Mouse (Mus musculus): ENCODE measurements at regions not wholly inside any gene's neighbourhood (a gene's known extent, or its start where the extent isn't known, plus 50 kb on each side); places are given as distances from the start of the nearest gene placed in this dataset.

GRCm38 (mm10) chr8:89134058-89134457 lies 90.1 kb upstream of the Sall1 start:
- H3K9me3 ChIP-seq (ENCODE audit: control insufficient read depth, low read length) = no peaks in the 10 kb centered on the region
- H3K27ac ChIP-seq (ENCODE audit: low read length) = no peak overlapping the region
- H3K9ac ChIP-seq (ENCODE audit: low read depth, low read length) = no peak overlapping the region
- no peak for ATAC-seq
- no peaks in the 10 kb centered on the region for H3K27me3 ChIP-seq (replicated peaks; ENCODE audit: control insufficient read depth, insufficient read depth, low read length)
- no peaks in the 10 kb centered on the region; the same call in 1 of the 2 replicates for H3K4me1 ChIP-seq (ENCODE audit: control insufficient read depth, insufficient read depth, low read length)
- no peak overlapping the region for H3K4me3 ChIP-seq (ENCODE audit: low read length)
- H3K36me3 ChIP-seq (ENCODE audit: control insufficient read depth, insufficient read depth, low read length) = no peaks in the 10 kb centered on the region
- H3K4me2 ChIP-seq (ENCODE audit: low read depth, low read length) = no peak overlapping the region
- WGBS = 46% methylated on average over 5 of the region's 5 CpGs

GRCm38 (mm10) chr8:89121051-89121450 lies 77.1 kb upstream of the Sall1 start:
- Histone ChIP-seq H3K27me3 (replicated peaks; ENCODE audit: control insufficient read depth, insufficient read depth, low read length) (no peaks in the 10 kb centered on the region), H3K4me3 (ENCODE audit: low read length) (no peak overlapping the region), H3K36me3 (ENCODE audit: control insufficient read depth, insufficient read depth, low read length) (no peaks in the 10 kb centered on the region), H3K4me1 (ENCODE audit: control insufficient read depth, insufficient read depth, low read length) (no peaks in the 10 kb centered on the region), H3K9me3 (ENCODE audit: control insufficient read depth, low read length) (no peaks in the 10 kb centered on the region), H3K9ac (ENCODE audit: low read depth, low read length) (no peak overlapping the region), H3K4me2 (ENCODE audit: low read depth, low read length) (no peak overlapping the region), H3K27ac (ENCODE audit: low read length) (no peak overlapping the region)
- no peak for ATAC-seq
- WGBS = 63% methylated on average over 6 of the region's 6 CpGs

GRCm38 (mm10) chr8:89107895-89108660 lies 64.1 kb upstream of the Sall1 start:
- no peak overlapping the region for H3K4me3 ChIP-seq (ENCODE audit: low read length)
- H3K4me2 ChIP-seq (ENCODE audit: low read depth, low read length) = no peak overlapping the region
- no peaks in the 10 kb centered on the region for H3K9me3 ChIP-seq (ENCODE audit: control insufficient read depth, low read length)
- no peaks in the 10 kb centered on the region for H3K4me1 ChIP-seq (ENCODE audit: control insufficient read depth, insufficient read depth, low read length)
- H3K27ac ChIP-seq (ENCODE audit: low read length) = no peak overlapping the region
- 63% methylated on average over 15 of the region's 15 CpGs for WGBS
- no peaks in the 10 kb centered on the region for H3K36me3 ChIP-seq (ENCODE audit: control insufficient read depth, insufficient read depth, low read length)
- H3K27me3 ChIP-seq (replicated peaks; ENCODE audit: control insufficient read depth, insufficient read depth, low read length) = no peaks in the 10 kb centered on the region
- ATAC-seq = no peak
- H3K9ac ChIP-seq (ENCODE audit: low read depth, low read length) = no peak overlapping the region

GRCm38 (mm10) chr8:89106346-89106745 lies 62.4 kb upstream of the Sall1 start:
- no peak overlapping the region for H3K4me3 ChIP-seq (ENCODE audit: low read length)
- WGBS = 77% methylated on average over 4 of the region's 4 CpGs
- no peak for ATAC-seq
- no peaks in the 10 kb centered on the region for H3K9me3 ChIP-seq (ENCODE audit: control insufficient read depth, low read length)
- H3K27me3 ChIP-seq (replicated peaks; ENCODE audit: control insufficient read depth, insufficient read depth, low read length) = no peaks in the 10 kb centered on the region
- H3K4me1 ChIP-seq (ENCODE audit: control insufficient read depth, insufficient read depth, low read length) = no peaks in the 10 kb centered on the region
- no peaks in the 10 kb centered on the region for H3K36me3 ChIP-seq (ENCODE audit: control insufficient read depth, insufficient read depth, low read length)
- no peak overlapping the region for H3K4me2 ChIP-seq (ENCODE audit: low read depth, low read length)
- no peak overlapping the region for H3K9ac ChIP-seq (ENCODE audit: low read depth, low read length)
- no peak overlapping the region for H3K27ac ChIP-seq (ENCODE audit: low read length)

GRCm38 (mm10) chr8:89097396-89097795 lies 53.4 kb upstream of the Sall1 start:
- no peaks in the 10 kb centered on the region for H3K36me3 ChIP-seq (ENCODE audit: control insufficient read depth, insufficient read depth, low read length)
- WGBS = 66% methylated on average over 4 of the region's 4 CpGs

More at GRCm38 (mm10) chr8:89097396-89097795, 53.4 kb upstream of the Sall1 start:
- Histone ChIP-seq H3K27me3 (replicated peaks; ENCODE audit: control insufficient read depth, insufficient read depth, low read length) (no peaks in the 10 kb centered on the region), H3K9ac (ENCODE audit: low read depth, low read length) (no peak overlapping the region), H3K4me1 (ENCODE audit: control insufficient read depth, insufficient read depth, low read length) (no peaks in the 10 kb centered on the region), H3K4me2 (ENCODE audit: low read depth, low read length) (no peak overlapping the region), H3K27ac (ENCODE audit: low read length) (no peak overlapping the region), H3K9me3 (ENCODE audit: control insufficient read depth, low read length) (no peaks in the 10 kb centered on the region), H3K4me3 (ENCODE audit: low read length) (no peak overlapping the region)
- no peak for ATAC-seq

Measured in intestine, embryonic 16.5 days (tissue).